Mouse (Mus musculus) heart, embryonic 12.5 days (tissue): ENCODE data around the gene Tyrp1. TPM values are rescaled to one million over a fixed set of nuclear protein-coding genes. Genes with fewer than 3 reads are reported as not detected.

Experiments used
- ATAC-seq: fragments of 200-750 bp; cut with Nextera tagmentation; 2 replicates; pipeline ENCODE4 v1.8.0; 2017; ENCODE audit warnings: moderate TSS enrichment, moderate library complexity; ENCODE audit not compliant: insufficient number of reproducible peaks, low FRiP score
- H3K27ac ChIP-seq: fragments of 300-500 bp; sonication (generic); 2 replicates; pipeline ENCODE4 v1.5.1; 2016; ENCODE audit warnings: mild to moderate bottlenecking, moderate library complexity; ENCODE audit not compliant: poor library complexity, severe bottlenecking
- H3K27me3 ChIP-seq: fragments of 300-500 bp; sonication (generic); replicated peaks from 2 replicates; pipeline ENCODE4 v1.6.1; 2016; ENCODE audit warnings: mild to moderate bottlenecking, moderate library complexity
- H3K36me3 ChIP-seq: fragments of 300-500 bp; sonication (generic); 2 replicates; pipeline ENCODE4 v1.6.1; 2016; ENCODE audit warnings: mild to moderate bottlenecking, moderate library complexity
- H3K4me1 ChIP-seq: fragments of 300-500 bp; sonication (generic); replicated peaks from 2 replicates; pipeline ENCODE4 v1.6.1; 2016; ENCODE audit warnings: mild to moderate bottlenecking
- H3K4me2 ChIP-seq: fragments of 300-500 bp; sonication (generic); 2 replicates; pipeline ENCODE4 v1.6.1; 2016; ENCODE audit warnings: mild to moderate bottlenecking, moderate library complexity
- H3K4me3 ChIP-seq: fragments of 300-500 bp; sonication (generic); 2 replicates; pipeline ENCODE4 v1.5.1; 2016; ENCODE audit warnings: mild to moderate bottlenecking
- H3K9ac ChIP-seq: fragments of 300-500 bp; sonication (generic); 2 replicates; pipeline ENCODE4 v1.6.1; 2016; ENCODE audit warnings: mild to moderate bottlenecking, moderate library complexity
- H3K9me3 ChIP-seq: fragments of 300-500 bp; sonication (generic); replicated peaks from 2 replicates; pipeline ENCODE4 v1.6.1; 2016; ENCODE audit warnings: mild to moderate bottlenecking, moderate library complexity
- WGBS: fragments of 180-500 bp; shearing (Covaris S2); methylation state at CpG from one replicate; pipeline ENCODE4 v1.1.7; 2016; 5-methylcytosine and 5-hydroxymethylcytosine counted together
- polyA plus RNA-seq: library from polyadenylated mRNA; unstranded; fragments of >200 nt; fragmentation: Nextera tagmentation; extraction: Ambion mirVana; gene quantifications from 2 replicates; pipeline ENCODE4 v1.2.1, GENCODE M21; 2016

Tyrp1 gene
- polyA plus RNA-seq: not detected in 2 replicates

DNA sequence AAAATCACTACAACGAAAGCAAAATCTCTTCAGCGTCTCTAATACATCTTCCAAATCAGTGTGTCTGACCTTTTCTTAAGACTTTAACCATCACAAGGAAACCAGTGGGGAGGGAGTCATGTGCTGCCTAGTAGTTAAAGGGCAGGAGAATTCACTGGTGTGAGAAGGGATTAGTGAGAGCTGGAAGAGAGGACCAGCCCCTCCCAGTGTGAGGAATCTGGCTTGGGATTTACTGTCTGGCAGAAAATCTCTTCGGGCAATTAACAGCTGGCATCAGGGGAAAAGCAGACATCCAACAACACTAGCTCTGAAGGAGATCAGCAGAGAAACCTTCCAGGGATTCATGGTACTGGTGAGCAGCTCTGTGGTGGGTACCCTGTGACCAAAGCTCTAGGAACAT lies at the start of gene Tyrp1:
Tyrp1 (plus strand) TSS at position 74 of the 400 bp plus-strand sequence.
- H3K9me3 ChIP-seq: no peaks in the 10 kb centered on the region
- H3K4me2 ChIP-seq: no peak within 1 kb of the TSS
- no peak within 1 kb of the TSS for H3K27ac ChIP-seq
- no peaks in the 10 kb centered on the region for H3K36me3 ChIP-seq
- no peak within 1 kb of the TSS for H3K4me3 ChIP-seq
- WGBS: 49% methylated on average over 3 of the region's 3 CpGs
- H3K4me1 ChIP-seq: no peaks in the 10 kb centered on the region
- ATAC-seq: no peak
- H3K27me3 ChIP-seq: no peaks in the 10 kb centered on the region
- no peak within 1 kb of the TSS for H3K9ac ChIP-seq

DNA sequence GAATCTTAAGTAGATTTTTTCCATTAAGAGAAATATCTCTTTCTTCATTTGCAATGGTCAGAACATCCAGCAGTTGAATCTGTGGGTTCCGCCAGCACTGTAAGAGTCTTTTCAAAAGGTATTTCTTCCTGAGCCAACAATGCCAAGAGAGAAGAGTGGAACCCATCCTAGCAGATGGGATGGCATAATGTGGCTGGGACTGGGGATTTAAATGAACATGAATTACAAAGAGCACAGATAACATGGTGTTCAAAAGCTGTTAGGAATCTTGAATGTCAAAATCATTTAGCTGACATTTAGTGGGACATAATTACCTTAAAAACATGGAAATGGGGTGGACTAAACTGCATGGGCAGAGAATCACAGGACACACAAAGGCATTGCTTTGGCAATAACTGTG lies 45.6 kb upstream of the Tyrp1 start:
- no peak overlapping the region for H3K9ac ChIP-seq
- ATAC-seq: no peak
- WGBS: 85% methylated on average over 1 of the region's 1 CpGs
- H3K4me2 ChIP-seq: no peak overlapping the region
- no peaks in the 10 kb centered on the region for H3K36me3 ChIP-seq
- no peak overlapping the region for H3K27ac ChIP-seq
- no peaks in the 10 kb centered on the region for H3K4me1 ChIP-seq
- no peak overlapping the region for H3K4me3 ChIP-seq
- H3K9me3 ChIP-seq: no peaks in the 10 kb centered on the region
- no peaks in the 10 kb centered on the region for H3K27me3 ChIP-seq

- H3K27ac ChIP-seq: no peak overlapping the region
- H3K4me2 ChIP-seq: no peak overlapping the region
- no peak overlapping the region for H3K4me3 ChIP-seq
- H3K27me3 ChIP-seq: no peaks in the 10 kb centered on the region
- H3K4me1 ChIP-seq: no peaks in the 10 kb centered on the region
- ATAC-seq: no peak
- H3K9me3 ChIP-seq: no peaks in the 10 kb centered on the region
- H3K36me3 ChIP-seq: no peaks in the 10 kb centered on the region
- H3K9ac ChIP-seq: no peak overlapping the region
These were observed 14.4 kb upstream of the Tyrp1 start for GRCm38 (mm10) chr4:80819511-80819910.

- Histone ChIP-seq H3K4me2 (no peak overlapping the region), H3K4me3 (no peak overlapping the region), H3K4me1 (no peaks in the 10 kb centered on the region), H3K9ac (no peak overlapping the region), H3K27me3 (no peaks in the 10 kb centered on the region), H3K27ac (no peak overlapping the region), H3K36me3 (no peaks in the 10 kb centered on the region), H3K9me3 (no peaks in the 10 kb centered on the region)
- no peak for ATAC-seq
- 68% methylated on average over 3 of the region's 3 CpGs for WGBS
These were observed 12.0 kb upstream of the Tyrp1 start for GRCm38 (mm10) chr4:80821945-80822344.

- Histone ChIP-seq H3K27ac (no peak overlapping the region), H3K4me1 (no peaks in the 10 kb centered on the region), H3K9ac (no peak overlapping the region), H3K9me3 (no peaks in the 10 kb centered on the region), H3K27me3 (no peaks in the 10 kb centered on the region), H3K36me3 (no peaks in the 10 kb centered on the region), H3K4me3 (no peak overlapping the region), H3K4me2 (no peak overlapping the region)
- no peak for ATAC-seq
- WGBS: 60% methylated on average over 2 of the region's 2 CpGs
These were observed 5.7 kb upstream of the Tyrp1 start for GRCm38 (mm10) chr4:80828232-80828631.

DNA sequence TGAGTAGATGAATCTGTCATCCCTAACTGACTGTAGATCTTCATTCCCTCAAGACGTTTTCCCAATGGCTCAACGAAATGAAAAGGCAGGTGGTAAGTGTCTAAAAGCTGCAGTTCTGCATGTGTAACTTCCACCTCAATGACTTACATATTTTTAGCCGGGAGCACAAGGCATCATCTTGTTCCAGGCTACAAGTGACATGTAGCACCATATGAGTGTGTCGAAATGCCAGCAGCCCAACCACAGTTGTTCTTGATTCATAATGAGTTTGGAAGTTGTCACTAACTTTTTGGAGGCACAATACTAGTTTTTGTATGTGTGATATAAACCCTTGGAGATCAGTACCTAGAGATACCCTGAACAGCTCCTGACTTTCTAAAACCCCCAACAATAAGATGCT lies 5.4 kb downstream of the Tyrp1 start:
- 75% methylated on average over 4 of the region's 4 CpGs for WGBS
- no peak overlapping the region for H3K4me2 ChIP-seq
- no peaks in the 10 kb centered on the region; the same call in 1 of the 2 replicates for H3K4me1 ChIP-seq
- no peaks in the 10 kb centered on the region for H3K9me3 ChIP-seq
- no peaks in the 10 kb centered on the region for H3K36me3 ChIP-seq
- no peak overlapping the region for H3K27ac ChIP-seq
- H3K27me3 ChIP-seq: no peaks in the 10 kb centered on the region
- no peak overlapping the region for H3K9ac ChIP-seq
- no peak for ATAC-seq
- H3K4me3 ChIP-seq: no peak overlapping the region

GRCm38 (mm10) chr4:80841980-80842379 lies 8.1 kb downstream of the Tyrp1 start:
- H3K36me3 ChIP-seq: no peaks in the 10 kb centered on the region
- H3K9me3 ChIP-seq: no peaks in the 10 kb centered on the region
- 57% methylated on average over 1 of the region's 1 CpGs for WGBS
- no peak overlapping the region for H3K27ac ChIP-seq
- H3K4me2 ChIP-seq: no peak overlapping the region
- no peak overlapping the region for H3K4me3 ChIP-seq
- H3K4me1 ChIP-seq: no peaks in the 10 kb centered on the region; the same call in 1 of the 2 replicates
- ATAC-seq: no peak
- H3K9ac ChIP-seq: no peak overlapping the region
- no peaks in the 10 kb centered on the region for H3K27me3 ChIP-seq

DNA sequence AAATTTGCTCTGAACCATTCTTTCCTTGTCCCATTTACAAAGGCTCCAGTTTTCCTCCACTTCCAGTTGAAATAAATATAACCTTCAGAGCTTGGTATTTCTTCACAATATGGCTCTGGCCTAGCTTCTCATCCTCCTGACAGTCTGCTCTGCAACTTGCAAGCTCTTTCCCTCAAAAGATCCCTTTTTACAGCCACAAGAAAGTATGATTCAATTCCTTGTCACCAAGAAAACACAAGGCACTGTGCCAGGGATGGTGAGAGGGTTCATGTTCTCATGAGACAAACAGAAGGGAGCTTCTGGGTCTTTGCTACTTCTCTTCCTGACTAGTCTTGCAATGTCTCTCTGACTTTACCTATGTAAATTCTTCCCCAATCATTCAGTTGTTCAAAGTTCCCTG lies 9.8 kb downstream of the Tyrp1 start:
- Histone ChIP-seq H3K27ac (no peak overlapping the region), H3K9ac (no peak overlapping the region), H3K4me2 (no peak overlapping the region), H3K4me1 (no peaks in the 10 kb centered on the region; the same call in 1 of the 2 replicates), H3K36me3 (no peaks in the 10 kb centered on the region), H3K4me3 (no peak overlapping the region), H3K9me3 (no peaks in the 10 kb centered on the region), H3K27me3 (no peaks in the 10 kb centered on the region)
- no peak for ATAC-seq

- Histone ChIP-seq H3K4me1 (no peaks in the 10 kb centered on the region; the same call in 1 of the 2 replicates), H3K9ac (no peak overlapping the region), H3K4me3 (no peak overlapping the region), H3K36me3 (no peaks in the 10 kb centered on the region), H3K27ac (no peak overlapping the region), H3K4me2 (no peak overlapping the region), H3K27me3 (no peaks in the 10 kb centered on the region), H3K9me3 (no peaks in the 10 kb centered on the region)
- no peak for ATAC-seq
- 61% methylated on average over 3 of the region's 3 CpGs for WGBS
These were observed 12.1 kb downstream of the Tyrp1 start for GRCm38 (mm10) chr4:80846052-80846451.

GRCm38 (mm10) chr4:80852590-80853425 lies 18.9 kb downstream of the Tyrp1 start:
- no peak overlapping the region for H3K4me3 ChIP-seq
- H3K9ac ChIP-seq: no peak overlapping the region
- no peak overlapping the region for H3K4me2 ChIP-seq
- H3K27ac ChIP-seq: no peak overlapping the region
- WGBS: 73% methylated on average over 7 of the region's 7 CpGs
- no peaks in the 10 kb centered on the region for H3K9me3 ChIP-seq
- no peaks in the 10 kb centered on the region for H3K4me1 ChIP-seq
- no peaks in the 10 kb centered on the region for H3K27me3 ChIP-seq
- H3K36me3 ChIP-seq: no peaks in the 10 kb centered on the region
- no peak for ATAC-seq

GRCm38 (mm10) chr4:80855495-80855894 lies 21.6 kb downstream of the Tyrp1 start:
- no peak for ATAC-seq
- H3K9ac ChIP-seq: no peak overlapping the region
- H3K4me1 ChIP-seq: no peaks in the 10 kb centered on the region
- H3K9me3 ChIP-seq: no peaks in the 10 kb centered on the region
- no peak overlapping the region for H3K4me3 ChIP-seq
- no peaks in the 10 kb centered on the region for H3K36me3 ChIP-seq
- 70% methylated on average over 9 of the region's 9 CpGs for WGBS
- no peaks in the 10 kb centered on the region for H3K27me3 ChIP-seq
- H3K4me2 ChIP-seq: no peak overlapping the region
- no peak overlapping the region for H3K27ac ChIP-seq

GRCm38 (mm10) chr4:80862962-80863361 lies 29.0 kb downstream of the Tyrp1 start:
- no peak overlapping the region for H3K4me2 ChIP-seq
- ATAC-seq: no peak
- WGBS: 80% methylated on average over 9 of the region's 9 CpGs
- no peak overlapping the region for H3K4me3 ChIP-seq
- no peak overlapping the region for H3K9ac ChIP-seq
- no peaks in the 10 kb centered on the region for H3K36me3 ChIP-seq
- no peak overlapping the region for H3K27ac ChIP-seq
- no peaks in the 10 kb centered on the region for H3K9me3 ChIP-seq
- H3K27me3 ChIP-seq: no peaks in the 10 kb centered on the region
- no peaks in the 10 kb centered on the region for H3K4me1 ChIP-seq
